Mouse (Mus musculus) lung, postnatal 0 days (tissue): Measurements from ENCODE around the gene Amt.

Experiments used
- CTCF ChIP-seq: IDR thresholded peaks from 2 replicates; pipeline ENCODE4 v1.5.1; 2016; ENCODE audit warnings: antibody characterized with exemption, mild to moderate bottlenecking
- EP300 ChIP-seq: IDR thresholded peaks from 2 replicates; pipeline ENCODE4 v1.6.1; 2016; ENCODE audit warnings: antibody characterized with exemption, mild to moderate bottlenecking, control low read depth

DNA sequence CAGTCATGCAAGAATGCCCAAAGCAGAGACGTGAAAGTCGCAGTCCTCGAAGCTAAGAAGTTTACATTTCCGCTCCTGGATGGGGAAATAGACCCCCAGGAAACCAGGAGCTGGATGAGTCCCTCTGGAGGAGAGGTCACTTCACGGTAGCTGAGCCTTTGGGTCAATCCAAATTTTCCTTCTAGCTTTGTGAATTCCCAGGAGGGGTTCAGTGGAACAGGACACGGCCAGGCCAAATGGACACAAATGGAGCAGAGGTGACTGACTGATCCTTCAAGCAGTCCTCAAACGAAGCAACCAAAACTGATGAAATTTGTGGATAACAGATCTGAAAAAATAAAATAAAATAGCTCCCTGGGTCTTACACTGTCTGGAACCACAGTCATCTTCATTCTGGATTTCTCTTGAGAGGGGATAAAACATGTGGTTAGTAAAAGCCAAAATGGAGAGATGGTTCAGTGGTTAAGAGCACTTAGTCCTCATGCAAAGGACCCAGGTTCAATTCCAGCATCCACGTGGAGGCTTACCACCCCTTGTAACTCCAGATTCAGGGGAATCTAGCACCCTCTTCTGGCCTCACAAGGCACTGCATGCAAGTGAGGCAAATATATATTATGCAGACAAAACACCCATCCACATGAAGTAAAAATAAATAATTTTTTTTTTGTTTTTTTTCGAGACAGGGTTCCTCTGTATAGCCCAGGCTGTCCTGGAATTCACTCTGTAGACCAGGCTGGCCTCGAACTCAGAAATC, 17.8 kb upstream of the Amt start:
- TF ChIP-seq CTCF = peak; percentile 78
- TF ChIP-seq EP300 = no peak
